Mouse (Mus musculus) heart, embryonic 11.5 days (tissue): ENCODE measurements around the gene Pafah1b1. TPM values are rescaled to one million over a fixed set of nuclear protein-coding genes. Genes with fewer than 3 reads are reported as not detected.

Source experiments
- ATAC-seq: fragments of 200-750 bp; cut with Nextera tagmentation; replicated peaks from 2 replicates; pipeline ENCODE4 v1.8.0; 2017; ENCODE audit warnings: moderate library complexity; ENCODE audit not compliant: insufficient number of reproducible peaks, low FRiP score, low TSS enrichment
- H3K27ac ChIP-seq: fragments of 300-500 bp; sonication (generic); 2 replicates; pipeline ENCODE4 v1.5.1; 2014; ENCODE audit warnings: mild to moderate bottlenecking, low read depth, low read length
- H3K27me3 ChIP-seq: fragments of 300-500 bp; sonication (generic); 2 replicates; pipeline ENCODE4 v1.6.1; 2014; ENCODE audit warnings: mild to moderate bottlenecking, low read length, mixed read lengths; ENCODE audit not compliant: control insufficient read depth, insufficient read depth
- H3K36me3 ChIP-seq: fragments of 300-500 bp; sonication (generic); 2 replicates; pipeline ENCODE4 v1.6.1; 2014; ENCODE audit warnings: mild to moderate bottlenecking, low read length, moderate library complexity, mixed read lengths; ENCODE audit not compliant: control insufficient read depth, insufficient read depth
- H3K4me1 ChIP-seq: fragments of 300-500 bp; sonication (generic); 2 replicates; pipeline ENCODE4 v1.6.1; 2014; ENCODE audit warnings: low read length; ENCODE audit not compliant: control insufficient read depth, insufficient read depth
- H3K4me2 ChIP-seq: fragments of 300-500 bp; sonication (generic); 2 replicates; pipeline ENCODE4 v1.6.1; 2014; ENCODE audit warnings: mild to moderate bottlenecking, moderate library complexity
- H3K4me3 ChIP-seq: fragments of 300-500 bp; sonication (generic); 2 replicates; pipeline ENCODE4 v1.5.1; 2014; ENCODE audit warnings: low read depth, low read length
- H3K9ac ChIP-seq: fragments of 300-500 bp; sonication (generic); 2 replicates; pipeline ENCODE4 v1.6.1; 2014; ENCODE audit warnings: mild to moderate bottlenecking, low read depth, low read length, moderate library complexity
- H3K9me3 ChIP-seq: fragments of 300-500 bp; sonication (generic); replicated peaks from 2 replicates; pipeline ENCODE4 v1.6.1; 2016; ENCODE audit warnings: low read length; ENCODE audit not compliant: control insufficient read depth
- WGBS: fragments of 180-500 bp; shearing (Covaris S2); extraction: QIAGEN DNeasy Blood & Tissue Kit; methylation state at CpG from one replicate; pipeline ENCODE4 v1.1.7; 2014; ENCODE audit not compliant: insufficient replicate concordance; 5-methylcytosine and 5-hydroxymethylcytosine counted together
- polyA plus RNA-seq: library from polyadenylated mRNA; unstranded; fragments of >200 nt; fragmentation: Nextera tagmentation; extraction: Ambion mirVana; gene quantifications from 2 replicates; pipeline ENCODE4 v1.2.1, GENCODE M21; 2014

Pafah1b1 gene
- polyA plus RNA-seq, 1 experiment from 2014 or later = 79.6 TPM

GRCm38 (mm10) chr11:74671013-74671412, 53.5 kb downstream of the Pafah1b1 start:
- H3K9ac ChIP-seq = no peak overlapping the region
- no peaks in the 10 kb centered on the region for H3K27me3 ChIP-seq
- 84% methylated on average over 1 of the region's 1 CpGs for WGBS
- H3K4me2 ChIP-seq = no peak overlapping the region
- no peaks in the 10 kb centered on the region for H3K4me1 ChIP-seq
- peaks cover 25% of the 10 kb centered on the region for H3K36me3 ChIP-seq
- H3K4me3 ChIP-seq = no peak overlapping the region
- H3K9me3 ChIP-seq = no peaks in the 10 kb centered on the region
- no peak for ATAC-seq
- no peak overlapping the region for H3K27ac ChIP-seq

- no peaks in the 10 kb centered on the region for H3K4me1 ChIP-seq
- H3K4me2 ChIP-seq = no peak overlapping the region
- H3K27me3 ChIP-seq = no peaks in the 10 kb centered on the region
- H3K9ac ChIP-seq = no peak overlapping the region
- no peak overlapping the region for H3K27ac ChIP-seq
- peaks cover 33% of the 10 kb centered on the region for H3K36me3 ChIP-seq
- no peaks in the 10 kb centered on the region for H3K9me3 ChIP-seq
- no peak for ATAC-seq
- H3K4me3 ChIP-seq = no peak overlapping the region
Measured at GRCm38 (mm10) chr11:74670151-74670550, 54.3 kb downstream of the Pafah1b1 start.

- H3K9me3 ChIP-seq = no peaks in the 10 kb centered on the region
- no peak for ATAC-seq
- 94% methylated on average over 2 of the region's 2 CpGs for WGBS
- H3K27ac ChIP-seq = no peak overlapping the region
- H3K4me3 ChIP-seq = no peak overlapping the region
- H3K27me3 ChIP-seq = no peaks in the 10 kb centered on the region
- no peak overlapping the region for H3K4me2 ChIP-seq
- H3K4me1 ChIP-seq = no peaks in the 10 kb centered on the region
- H3K9ac ChIP-seq = no peak overlapping the region
- peaks cover 37% of the 10 kb centered on the region for H3K36me3 ChIP-seq
Measured at GRCm38 (mm10) chr11:74668971-74669370, 55.5 kb downstream of the Pafah1b1 start.

GRCm38 (mm10) chr11:74668466-74668865, 56.0 kb downstream of the Pafah1b1 start:
- H3K27ac ChIP-seq = no peak overlapping the region
- H3K9me3 ChIP-seq = no peaks in the 10 kb centered on the region
- no peaks in the 10 kb centered on the region for H3K4me1 ChIP-seq
- H3K36me3 ChIP-seq = peaks cover 42% of the 10 kb centered on the region
- H3K27me3 ChIP-seq = no peaks in the 10 kb centered on the region
- WGBS = 86% methylated on average over 5 of the region's 5 CpGs
- no peak overlapping the region for H3K4me3 ChIP-seq
- no peak overlapping the region for H3K4me2 ChIP-seq
- H3K9ac ChIP-seq = no peak overlapping the region
- no peak for ATAC-seq

- H3K27me3 ChIP-seq = no peaks in the 10 kb centered on the region
- 96% methylated on average over 13 of the region's 13 CpGs for WGBS
- no peak overlapping the region for H3K9ac ChIP-seq
- no peak overlapping the region for H3K4me2 ChIP-seq
- no peak for ATAC-seq
- H3K36me3 ChIP-seq = peaks cover 49% of the 10 kb centered on the region
- H3K27ac ChIP-seq = no peak overlapping the region
- H3K4me3 ChIP-seq = no peak overlapping the region
- no peaks in the 10 kb centered on the region for H3K4me1 ChIP-seq
- H3K9me3 ChIP-seq = no peaks in the 10 kb centered on the region
Measured at GRCm38 (mm10) chr11:74667582-74668010, 56.9 kb downstream of the Pafah1b1 start.

GRCm38 (mm10) chr11:74666776-74667581, 57.5 kb downstream of the Pafah1b1 start:
- ATAC-seq = no peak
- no peak overlapping the region for H3K4me2 ChIP-seq
- H3K36me3 ChIP-seq = peaks cover 52% of the 10 kb centered on the region
- no peak overlapping the region for H3K4me3 ChIP-seq
- WGBS = 92% methylated on average over 14 of the region's 14 CpGs
- no peak overlapping the region for H3K27ac ChIP-seq
- H3K9me3 ChIP-seq = no peaks in the 10 kb centered on the region
- H3K9ac ChIP-seq = no peak overlapping the region
- no peaks in the 10 kb centered on the region for H3K27me3 ChIP-seq
- H3K4me1 ChIP-seq = no peaks in the 10 kb centered on the region

GRCm38 (mm10) chr11:74666284-74666652, 58.2 kb downstream of the Pafah1b1 start:
- WGBS = 92% methylated on average over 5 of the region's 5 CpGs
- no peak overlapping the region for H3K27ac ChIP-seq
- no peak overlapping the region for H3K9ac ChIP-seq
- H3K36me3 ChIP-seq = peaks cover 55% of the 10 kb centered on the region
- H3K9me3 ChIP-seq = no peaks in the 10 kb centered on the region
- no peak overlapping the region for H3K4me2 ChIP-seq
- H3K4me1 ChIP-seq = no peaks in the 10 kb centered on the region
- H3K27me3 ChIP-seq = no peaks in the 10 kb centered on the region
- ATAC-seq = no peak
- H3K4me3 ChIP-seq = no peak overlapping the region

GRCm38 (mm10) chr11:74665631-74666283, 58.7 kb downstream of the Pafah1b1 start:
- 90% methylated on average over 17 of the region's 17 CpGs for WGBS
- Histone ChIP-seq H3K27ac (no peak overlapping the region), H3K9me3 (no peaks in the 10 kb centered on the region), H3K4me1 (no peaks in the 10 kb centered on the region), H3K36me3 (peaks cover 59% of the 10 kb centered on the region), H3K4me2 (no peak overlapping the region), H3K4me3 (no peak overlapping the region), H3K27me3 (no peaks in the 10 kb centered on the region), H3K9ac (no peak overlapping the region)
- no peak for ATAC-seq

- H3K4me1 ChIP-seq = no peaks in the 10 kb centered on the region
- no peaks in the 10 kb centered on the region for H3K9me3 ChIP-seq
- peaks cover 67% of the 10 kb centered on the region for H3K36me3 ChIP-seq
- no peaks in the 10 kb centered on the region for H3K27me3 ChIP-seq
- H3K27ac ChIP-seq = no peak overlapping the region
- 91% methylated on average over 8 of the region's 8 CpGs for WGBS
- H3K4me3 ChIP-seq = no peak overlapping the region
- no peak overlapping the region for H3K9ac ChIP-seq
- ATAC-seq = no peak
- no peak overlapping the region for H3K4me2 ChIP-seq
Measured at GRCm38 (mm10) chr11:74664906-74665305, 59.6 kb downstream of the Pafah1b1 start.
